Mouse (Mus musculus): Measurements from ENCODE around the gene Tcl1b4. TPM values are rescaled to one million over a fixed set of nuclear protein-coding genes. Genes with fewer than 3 reads are reported as not detected.
"Not testable (repeated sequence)": the region's sequence is repeated elsewhere in the genome, so short reads cannot be mapped to it uniquely, and the experiment has no call there.

Tcl1b4 gene
- polyA plus RNA-seq, 1 experiment from 2014 or later: not detected

DNA sequence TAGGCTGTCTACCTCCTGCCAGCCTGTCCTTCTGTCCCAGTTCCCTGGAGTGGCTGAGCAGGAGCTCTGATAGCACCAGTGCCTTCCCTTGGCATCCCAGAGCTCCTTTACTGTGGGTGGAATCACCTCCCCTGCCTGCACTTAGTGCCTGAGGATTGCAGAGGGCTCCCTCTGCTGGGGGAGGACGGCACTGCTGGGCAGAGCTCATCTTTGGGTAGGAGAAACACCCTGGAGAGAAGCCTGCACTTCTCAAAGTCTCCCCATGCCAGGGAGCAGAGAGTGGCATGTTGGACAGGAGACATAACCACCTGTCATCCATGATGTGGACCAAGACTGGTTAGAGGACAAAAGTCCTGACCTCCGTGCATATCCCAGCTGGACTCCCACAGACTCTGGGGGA lies 12.8 kb upstream of the Tcl1b4 start:
- not testable (repeated sequence) for ATAC-seq (ENCODE audit: low read depth)

DNA sequence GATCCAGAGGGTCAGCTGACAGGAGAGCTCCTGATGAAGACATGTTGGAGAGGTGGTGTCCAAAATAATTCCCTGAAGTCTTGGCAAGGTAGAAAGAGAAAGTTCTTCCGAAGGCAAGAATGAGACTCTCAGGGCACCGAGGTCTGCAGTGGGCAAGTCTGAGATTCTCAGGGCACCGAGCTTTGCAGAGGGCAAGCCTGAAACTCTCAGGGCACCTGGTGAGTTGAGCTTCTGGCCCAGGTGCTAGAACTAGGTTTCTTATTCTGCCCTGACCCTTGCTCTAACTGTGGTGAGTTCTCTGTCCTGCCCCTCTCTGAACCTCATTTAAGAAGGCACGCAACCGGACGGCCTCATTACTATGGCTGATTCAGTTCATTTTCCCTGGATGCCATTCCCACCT lies 11.0 kb upstream of the Tcl1b4 start, which contains the start of gene Tcl1b3:
TSS of gene Tcl1b3 (plus strand) at position 301 of the 400 bp plus-strand sequence.
- not testable (repeated sequence) for H3K9ac ChIP-seq (replicated peaks; ENCODE audit: low read depth, low read length); H3K4me3 ChIP-seq (ENCODE audit: low read depth, low read length); H3K27me3 ChIP-seq (ENCODE audit: control insufficient read depth, insufficient read depth, low read length); H3K36me3 ChIP-seq (ENCODE audit: control insufficient read depth, insufficient read depth, low read length); H3K9me3 ChIP-seq (ENCODE audit: control insufficient read depth, low read length); H3K4me1 ChIP-seq (ENCODE audit: control insufficient read depth, insufficient read depth, low read length); H3K27ac ChIP-seq (ENCODE audit: low read depth, low read length); ATAC-seq (ENCODE audit: low read depth); H3K4me2 ChIP-seq (ENCODE audit: low read depth, low read length)
- 92% methylated on average over 6 of the region's 6 CpGs for WGBS

More for the DNA sequence above, 12.8 kb upstream of the Tcl1b4 start:
- H3K27me3 ChIP-seq (ENCODE audit: control insufficient read depth, insufficient read depth, low read length); H3K4me2 ChIP-seq (ENCODE audit: low read depth, low read length); H3K9ac ChIP-seq (replicated peaks; ENCODE audit: low read depth, low read length); H3K9me3 ChIP-seq (ENCODE audit: control insufficient read depth, low read length); H3K4me1 ChIP-seq (ENCODE audit: control insufficient read depth, insufficient read depth, low read length); H3K36me3 ChIP-seq (ENCODE audit: control insufficient read depth, insufficient read depth, low read length); H3K27ac ChIP-seq (ENCODE audit: low read depth, low read length); H3K4me3 ChIP-seq (ENCODE audit: low read depth, low read length): not testable (repeated sequence)
- WGBS: 57% methylated on average over 2 of the region's 2 CpGs

DNA sequence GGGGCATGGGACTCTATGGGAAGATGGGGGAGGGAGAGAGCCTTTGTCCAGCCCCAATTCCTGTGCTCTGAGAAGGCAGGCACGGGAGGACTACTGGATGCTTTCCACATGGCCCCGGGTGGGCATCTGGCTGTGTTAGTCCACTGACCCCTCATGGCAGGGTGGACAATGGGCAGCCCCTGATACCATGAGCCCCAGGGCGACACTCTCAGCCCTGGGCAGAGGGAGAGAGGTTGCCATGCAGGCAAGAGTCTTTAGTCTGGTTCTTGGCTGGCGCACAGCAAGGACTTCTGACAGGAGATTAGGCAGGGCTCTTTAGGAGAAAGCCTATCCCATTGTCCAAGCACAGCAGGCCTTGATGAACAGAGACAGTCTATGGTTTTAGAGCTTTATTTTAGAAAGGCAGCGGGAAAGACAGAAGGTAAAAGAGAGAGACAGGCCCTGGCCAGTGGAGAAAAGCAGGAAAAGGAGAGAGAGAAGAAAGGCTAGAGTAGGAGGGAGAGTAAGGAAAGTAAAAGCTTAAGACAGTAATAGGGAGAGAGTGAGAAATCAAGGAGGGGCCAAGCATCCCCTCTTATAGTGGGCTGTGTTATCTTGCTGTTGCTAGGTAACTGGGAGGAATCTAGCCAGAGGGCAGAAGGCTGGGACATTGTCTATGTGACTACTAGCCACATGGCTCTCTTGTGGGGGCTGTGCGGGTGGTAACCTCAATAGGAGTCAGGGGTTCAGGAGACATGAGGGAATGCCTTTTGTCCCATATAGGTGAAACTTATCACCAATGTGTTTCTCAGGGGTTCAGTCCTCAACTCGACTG lies 1.9 kb upstream of the Tcl1b4 start:
- not testable (repeated sequence) for H3K9ac ChIP-seq (replicated peaks; ENCODE audit: low read depth, low read length); H3K27ac ChIP-seq (ENCODE audit: low read depth, low read length); H3K27me3 ChIP-seq (ENCODE audit: control insufficient read depth, insufficient read depth, low read length); H3K9me3 ChIP-seq (ENCODE audit: control insufficient read depth, low read length); H3K4me2 ChIP-seq (ENCODE audit: low read depth, low read length); ATAC-seq (ENCODE audit: low read depth); H3K4me1 ChIP-seq (ENCODE audit: control insufficient read depth, insufficient read depth, low read length); H3K36me3 ChIP-seq (ENCODE audit: control insufficient read depth, insufficient read depth, low read length); H3K4me3 ChIP-seq (ENCODE audit: low read depth, low read length)
- 23% methylated on average over 7 of the region's 7 CpGs for WGBS

DNA sequence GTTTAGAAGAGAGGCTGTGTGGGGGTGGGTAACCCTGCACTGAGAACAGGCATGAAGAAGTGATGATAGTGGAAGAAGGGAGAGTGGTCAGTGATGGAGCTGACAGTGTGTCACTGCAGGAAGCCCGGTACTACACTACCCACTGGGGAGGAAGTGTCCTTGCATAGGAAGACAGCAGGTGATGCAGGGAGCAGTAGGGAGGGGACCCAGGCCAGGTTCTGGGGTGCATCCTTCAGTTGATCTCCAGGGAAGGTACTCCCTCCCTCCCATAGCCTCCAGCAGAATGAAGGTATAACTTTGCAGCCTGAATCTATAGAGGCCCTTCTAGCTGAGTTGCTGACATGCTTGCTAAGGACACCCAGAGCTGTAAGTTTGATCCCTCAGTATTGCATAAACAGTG lies 5.3 kb downstream of the Tcl1b4 start:
- H3K27me3 ChIP-seq (ENCODE audit: control insufficient read depth, insufficient read depth, low read length): no peaks in the 10 kb centered on the region
- H3K9ac ChIP-seq (replicated peaks; ENCODE audit: low read depth, low read length): no peak overlapping the region
- no peak overlapping the region for H3K4me3 ChIP-seq (ENCODE audit: low read depth, low read length)
- H3K36me3 ChIP-seq (ENCODE audit: control insufficient read depth, insufficient read depth, low read length): no peaks in the 10 kb centered on the region
- H3K27ac ChIP-seq (ENCODE audit: low read depth, low read length): no peak overlapping the region
- ATAC-seq (ENCODE audit: low read depth): no peak
- H3K4me2 ChIP-seq (ENCODE audit: low read depth, low read length): no peak overlapping the region
- no peaks in the 10 kb centered on the region for H3K4me1 ChIP-seq (ENCODE audit: control insufficient read depth, insufficient read depth, low read length)
- 71% methylated on average over 1 of the region's 1 CpGs for WGBS
- H3K9me3 ChIP-seq (ENCODE audit: control insufficient read depth, low read length): no peaks in the 10 kb centered on the region

DNA sequence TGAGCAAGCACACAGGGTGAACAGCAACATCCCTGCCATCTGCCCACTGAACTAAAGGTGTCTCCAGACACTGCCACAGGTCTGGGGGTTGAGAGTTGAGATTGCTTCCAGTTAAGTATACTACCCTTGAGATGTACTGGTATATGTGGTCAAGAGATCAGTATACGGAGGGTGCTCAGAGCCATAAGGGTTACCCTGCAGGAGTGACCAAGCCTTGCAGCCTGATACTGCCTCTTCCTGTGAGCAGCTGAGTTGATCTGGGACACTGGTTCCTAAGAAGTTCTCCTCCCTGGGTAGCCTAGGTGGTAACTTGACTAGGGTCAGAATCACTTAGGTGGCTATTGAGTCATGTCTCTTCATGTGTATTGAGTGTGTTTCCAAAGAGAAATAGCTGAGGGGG lies 6.7 kb downstream of the Tcl1b4 start:
- H3K4me1 ChIP-seq (ENCODE audit: control insufficient read depth, insufficient read depth, low read length): no peaks in the 10 kb centered on the region
- no peaks in the 10 kb centered on the region for H3K36me3 ChIP-seq (ENCODE audit: control insufficient read depth, insufficient read depth, low read length)
- H3K9ac ChIP-seq (replicated peaks; ENCODE audit: low read depth, low read length): no peak overlapping the region
- no peak overlapping the region for H3K4me2 ChIP-seq (ENCODE audit: low read depth, low read length)
- H3K27me3 ChIP-seq (ENCODE audit: control insufficient read depth, insufficient read depth, low read length): no peaks in the 10 kb centered on the region
- H3K27ac ChIP-seq (ENCODE audit: low read depth, low read length): no peak overlapping the region
- WGBS: 100% methylated on average over 1 of the region's 1 CpGs
- no peaks in the 10 kb centered on the region for H3K9me3 ChIP-seq (ENCODE audit: control insufficient read depth, low read length)
- no peak overlapping the region for H3K4me3 ChIP-seq (ENCODE audit: low read depth, low read length)
- ATAC-seq (ENCODE audit: low read depth): no peak

DNA sequence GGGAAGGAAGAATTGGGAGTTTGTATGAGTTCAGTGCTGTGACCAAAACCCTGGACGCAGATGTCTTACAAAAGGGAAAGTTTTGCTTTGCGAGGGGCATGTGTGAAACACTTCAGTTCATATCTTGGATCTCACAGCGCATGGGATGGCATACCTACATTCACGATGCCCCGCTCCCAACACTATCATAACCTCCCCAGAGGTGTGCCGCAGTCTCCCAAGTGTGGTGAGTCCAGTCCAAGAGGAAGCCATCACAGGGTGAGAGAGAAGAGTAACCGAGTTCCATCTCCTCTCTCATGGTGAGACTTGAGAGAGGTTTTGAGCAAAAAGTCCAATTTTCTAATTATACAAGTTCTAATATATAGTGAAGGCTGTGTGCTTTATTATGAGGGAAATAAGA lies 7.5 kb downstream of the Tcl1b4 start:
- no peak overlapping the region for H3K27ac ChIP-seq (ENCODE audit: low read depth, low read length)
- ATAC-seq (ENCODE audit: low read depth): no peak
- no peaks in the 10 kb centered on the region for H3K27me3 ChIP-seq (ENCODE audit: control insufficient read depth, insufficient read depth, low read length)
- H3K9ac ChIP-seq (replicated peaks; ENCODE audit: low read depth, low read length): no peak overlapping the region
- H3K4me1 ChIP-seq (ENCODE audit: control insufficient read depth, insufficient read depth, low read length): no peaks in the 10 kb centered on the region
- H3K4me3 ChIP-seq (ENCODE audit: low read depth, low read length): no peak overlapping the region
- no peak overlapping the region for H3K4me2 ChIP-seq (ENCODE audit: low read depth, low read length)
- no peaks in the 10 kb centered on the region for H3K9me3 ChIP-seq (ENCODE audit: control insufficient read depth, low read length)
- WGBS: 95% methylated on average over 7 of the region's 7 CpGs
- no peaks in the 10 kb centered on the region for H3K36me3 ChIP-seq (ENCODE audit: control insufficient read depth, insufficient read depth, low read length)

DNA sequence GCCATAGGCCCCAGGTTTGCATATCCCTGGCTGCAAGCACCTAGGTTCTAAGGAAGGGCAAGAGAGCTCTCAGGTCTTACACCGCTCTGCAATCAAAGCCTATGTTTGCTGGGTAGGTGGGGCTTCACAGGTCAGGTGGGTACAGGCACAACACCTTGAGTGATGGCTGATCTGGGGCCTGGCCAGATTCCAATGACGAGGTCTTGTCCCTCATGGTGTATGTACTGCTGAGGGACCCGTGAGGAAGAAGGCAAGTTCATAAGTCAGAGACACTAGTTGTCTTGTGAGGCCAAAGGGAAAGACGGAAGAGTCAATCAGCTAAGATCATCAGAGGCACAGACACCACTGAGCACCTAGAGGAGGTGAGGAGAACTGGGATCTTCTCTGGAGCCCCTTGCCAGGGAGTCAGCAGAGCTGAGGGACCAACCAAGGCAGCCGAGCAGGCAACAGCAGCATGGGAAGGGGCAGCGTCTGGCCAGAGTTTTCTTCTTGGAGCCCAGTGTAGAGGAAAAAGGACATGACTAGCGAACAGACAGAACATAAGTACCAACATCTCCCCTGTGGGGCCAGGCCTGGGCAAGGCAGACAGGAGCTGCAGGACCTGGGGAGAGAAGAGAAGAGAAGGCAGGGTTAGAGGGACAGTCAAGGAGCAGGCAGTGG lies 15.5 kb downstream of the Tcl1b4 start:
- no peak for ATAC-seq (ENCODE audit: low read depth)
- Histone ChIP-seq H3K27me3 (ENCODE audit: control insufficient read depth, insufficient read depth, low read length) (no peaks in the 10 kb centered on the region), H3K4me1 (ENCODE audit: control insufficient read depth, insufficient read depth, low read length) (no peaks in the 10 kb centered on the region), H3K36me3 (ENCODE audit: control insufficient read depth, insufficient read depth, low read length) (no peaks in the 10 kb centered on the region), H3K4me2 (ENCODE audit: low read depth, low read length) (no peak overlapping the region), H3K9ac (replicated peaks; ENCODE audit: low read depth, low read length) (no peak overlapping the region), H3K9me3 (ENCODE audit: control insufficient read depth, low read length) (no peaks in the 10 kb centered on the region), H3K27ac (ENCODE audit: low read depth, low read length) (no peak overlapping the region), H3K4me3 (ENCODE audit: low read depth, low read length) (no peak overlapping the region)
- WGBS: 90% methylated on average over 7 of the region's 7 CpGs

DNA sequence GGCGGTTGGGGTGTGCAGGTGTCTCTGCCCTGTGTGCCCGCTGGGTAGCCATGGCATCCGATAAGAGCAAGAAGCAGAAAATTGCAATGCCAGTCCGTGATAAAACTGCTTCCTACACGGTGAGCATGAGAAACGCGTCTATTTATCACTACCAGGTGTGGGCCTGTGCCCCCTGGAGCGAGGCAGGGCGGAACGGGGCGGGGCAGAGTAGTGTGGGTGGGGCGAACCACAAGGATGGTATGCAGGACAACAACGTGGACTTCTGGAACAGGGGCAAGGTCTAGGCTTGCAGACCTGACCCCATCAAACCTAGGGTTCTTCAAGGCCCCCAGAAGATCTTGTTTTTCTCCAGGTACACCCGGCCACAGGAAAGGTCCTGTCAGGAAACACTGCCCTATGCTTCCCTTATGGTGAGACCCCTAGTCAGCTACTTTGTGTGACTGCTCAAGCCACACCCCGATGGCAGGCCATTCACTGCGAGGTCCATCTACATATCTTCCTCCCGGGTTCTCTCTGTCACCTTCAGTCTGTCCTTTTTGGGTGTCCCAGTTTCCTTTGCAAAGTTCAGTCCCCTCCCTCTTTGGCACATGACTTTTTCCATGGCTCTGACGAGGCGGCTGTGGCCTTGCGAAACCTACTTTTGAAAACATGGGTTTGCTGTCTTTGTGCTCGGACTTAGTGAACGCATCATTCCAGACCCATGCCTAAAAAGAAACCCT lies 21.0 kb downstream of the Tcl1b4 start, which contains the start of gene Tcl1:
TSS of gene Tcl1 (minus strand) at position 193 of the 719 bp plus-strand sequence.
- no peak within 1 kb of the TSS for H3K9ac ChIP-seq (replicated peaks; ENCODE audit: low read depth, low read length)
- ATAC-seq (ENCODE audit: low read depth): no peak
- H3K36me3 ChIP-seq (ENCODE audit: control insufficient read depth, insufficient read depth, low read length): no peaks in the 10 kb centered on the region
- no peak within 1 kb of the TSS for H3K27ac ChIP-seq (ENCODE audit: low read depth, low read length)
- H3K4me2 ChIP-seq (ENCODE audit: low read depth, low read length): no peak within 1 kb of the TSS
- H3K4me1 ChIP-seq (ENCODE audit: control insufficient read depth, insufficient read depth, low read length): no peaks in the 10 kb centered on the region
- no peaks in the 10 kb centered on the region for H3K9me3 ChIP-seq (ENCODE audit: control insufficient read depth, low read length)
- H3K27me3 ChIP-seq (ENCODE audit: control insufficient read depth, insufficient read depth, low read length): no peaks in the 10 kb centered on the region
- no peak within 1 kb of the TSS for H3K4me3 ChIP-seq (ENCODE audit: low read depth, low read length)
- 94% methylated on average over 22 of the region's 22 CpGs for WGBS

Data from neural tube, embryonic 14.5 days (tissue).